Comparison of ENCODE assay signal across 8 mouse cellular contexts in genomic region chr12:85486766-85487069, GRCm38 (mm10). TPM values are rescaled to one million over a fixed set of nuclear protein-coding genes. Genes with fewer than 3 reads are reported as not detected.
A peak's percentile ranks its signal among the peaks of the same experiment; 100 is the strongest.
DNase-seq lines count a peak whose midpoint lies in the region; ATAC-seq lines count a peak whose summit lies in the region.

No protein-coding gene starts in this region.

- peaks cover 20% of the 10 kb centered on the region for H3K4me1 ChIP-seq in hindbrain, embryonic 15.5 days (replicated peaks)
- peaks cover 17% of the 10 kb centered on the region for H3K4me1 ChIP-seq in liver, embryonic 16.5 days (ENCODE audit: control insufficient read depth, low read depth, low read length)

- DNase-seq in adrenal gland, adult (ENCODE audit: inconsistent age in 2 of 2, low spot score in 1 of 2), result peak; percentile 41 to 84
- DNase-seq in adrenal gland, adult 8-10 months, result no peak
- DNase-seq in 3134 (ENCODE audit: extremely low read depth, insufficient read length, low spot score), result peak; percentile 35
- DNase-seq in embryo, embryonic 11 days, result peak; percentile 59
- peak; percentile 30 for DNase-seq in right cerebral cortex, postnatal 14 days

- peak overlapping the region; percentile 61 for H3K4me3 ChIP-seq in hindbrain, embryonic 15.5 days
- H3K4me3 ChIP-seq in liver, embryonic 16.5 days (ENCODE audit: low read depth, low read length), result peak overlapping the region; percentile 66

- WGBS in hindbrain, embryonic 15.5 days, result under 1% methylated on average over 20 of the region's 20 CpGs
- under 1% methylated on average over 20 of the region's 20 CpGs for WGBS in liver, embryonic 16.5 days (ENCODE audit: insufficient replicate concordance)

- H3K27me3 ChIP-seq in hindbrain, embryonic 15.5 days, result no peaks in the 10 kb centered on the region
- peaks cover 21% of the 10 kb centered on the region for H3K27me3 ChIP-seq in liver, embryonic 16.5 days (ENCODE audit: control insufficient read depth, insufficient read depth, low read depth, low read length)

- H3K9ac ChIP-seq in hindbrain, embryonic 15.5 days, result peak overlapping the region; percentile 60
- H3K9ac ChIP-seq in liver, embryonic 16.5 days (ENCODE audit: low read depth, low read length), result no peak overlapping the region

- ATAC-seq in hindbrain, embryonic 15.5 days (ENCODE audit: low FRiP score, low read depth), result no peak
- no peak for ATAC-seq in liver, embryonic 16.5 days (ENCODE audit: low read depth)
- no peak for ATAC-seq in megakaryocyte-erythroid progenitor cell, adult 5-6 weeks (replicated peaks; ENCODE audit: low FRiP score, low TSS enrichment, poor library complexity, severe bottlenecking)

- no peaks in the 10 kb centered on the region for H3K9me3 ChIP-seq in hindbrain, embryonic 15.5 days
- no peaks in the 10 kb centered on the region for H3K9me3 ChIP-seq in liver, embryonic 16.5 days (replicated peaks; ENCODE audit: control insufficient read depth, low read length)

- no peaks in the 10 kb centered on the region for H3K36me3 ChIP-seq in hindbrain, embryonic 15.5 days
- no peaks in the 10 kb centered on the region for H3K36me3 ChIP-seq in liver, embryonic 16.5 days (ENCODE audit: control insufficient read depth, insufficient read depth)

- H3K27ac ChIP-seq in hindbrain, embryonic 15.5 days (replicated peaks), result peak overlapping the region; percentile 82; the same call in 1 of the 2 replicates
- H3K27ac ChIP-seq in liver, embryonic 16.5 days (ENCODE audit: low read length), result no peak overlapping the region

- peak overlapping the region; percentile 87 for H3K4me2 ChIP-seq in hindbrain, embryonic 15.5 days
- H3K4me2 ChIP-seq in liver, embryonic 16.5 days (ENCODE audit: low read depth, low read length), result peak overlapping the region; percentile 84

RNA-seq across cellular contexts. Expression of gene Fos, which starts 13.0 kb away (rescaled TPM):
- 10 to 100 TPM; 13.3 to 32.9 (median 13.7) TPM for total RNA-seq in adrenal gland, adult 8-10 months (2022)
- polyA plus RNA-seq in hindbrain, embryonic 15.5 days (2015; fragmentation: Nextera tagmentation; extraction: Ambion mirVana), result 2.6 and 4.0 TPM in 2 replicates
- 1.1 and 1.6 TPM in 2 replicates for polyA plus RNA-seq in liver, embryonic 16.5 days (2015; fragmentation: Nextera tagmentation; extraction: Ambion mirVana)
- 2.8 and 16.5 TPM in 2 replicates for total RNA-seq in megakaryocyte-erythroid progenitor cell, adult 5-6 weeks (2014; fragmentation: Nextera tagmentation)
- total RNA-seq in megakaryocyte-erythroid progenitor cell, adult 5-6 weeks (2017), result 257 and 293 TPM in 2 replicates
